Mouse (Mus musculus) erythroblast, embryonic 14.5 days (primary cell): ENCODE measurements around the gene Pard3.

Experiments used
- GATA1 ChIP-seq: IDR thresholded peaks from 2 replicates; pipeline ENCODE4 v1.6.1; 2012; ENCODE audit warnings: low read length, inconsistent platforms, mixed read lengths
- TAL1 ChIP-seq: IDR thresholded peaks from 3 replicates; pipeline ENCODE4 v1.6.1; 2012; ENCODE audit warnings: low read length, inconsistent platforms, mixed read lengths

DNA sequence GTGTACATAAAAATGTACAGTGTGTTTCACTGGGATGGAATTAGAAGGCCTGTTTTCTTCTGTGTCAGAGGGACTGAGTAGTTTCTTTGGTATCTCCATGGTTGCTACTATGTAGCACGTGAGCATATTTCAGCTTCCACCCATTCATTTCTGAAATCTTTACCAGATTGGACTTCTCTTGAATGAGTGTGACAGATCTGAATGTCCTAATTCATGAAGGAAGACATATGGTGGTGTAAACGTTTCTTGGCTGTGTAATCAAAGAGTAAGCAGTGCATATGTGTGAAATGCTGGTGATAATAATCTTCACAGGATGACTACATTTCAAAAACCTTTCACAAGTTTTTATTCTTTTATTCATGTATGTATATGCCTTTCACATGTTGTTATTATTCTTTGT, 3.9 kb upstream of the Pard3 start:
- TF ChIP-seq GATA1 (no peak), TAL1 (no peak)
